Mouse (Mus musculus): ENCODE measurements around the gene Sfxn2.

- TF ChIP-seq CTCF (IDR thresholded peaks at IDR 0.05; ENCODE audit: extremely low read depth, insufficient read depth, low read length) = no peak
- no peak for TF ChIP-seq POLR2A (IDR thresholded peaks at IDR 0.05; ENCODE audit: extremely low read depth, insufficient read depth, low read length)
These were observed 19.7 kb downstream of the Sfxn2 start for GRCm38 (mm10) chr19:46592751-46593439.

Measured in cortical plate, adult 2 months (tissue).